Mouse (Mus musculus) thymus, adult 2 months (tissue): ENCODE results near the gene Gpc5.

Experiments used
- CTCF ChIP-seq: fragments of 200-500 bp; IDR thresholded peaks from 2 replicates; pipeline ENCODE4 v1.5.1; 2012; ENCODE audit warnings: mild to moderate bottlenecking, control low read depth, low read length, moderate library complexity, borderline replicate concordance; ENCODE audit not compliant: control insufficient read depth, poor library complexity, insufficient read depth; ENCODE audit errors: extremely low read depth
- POLR2A ChIP-seq: fragments of 200-500 bp; IDR thresholded peaks from 2 replicates; pipeline ENCODE4 v1.6.1; 2012; ENCODE audit warnings: mild to moderate bottlenecking, low read length, control low read depth, moderate library complexity; ENCODE audit not compliant: control insufficient read depth, poor library complexity, insufficient read depth; ENCODE audit errors: extremely low read depth

GRCm38 (mm10) chr14:115546516-115547282 lies 454.7 kb downstream of the Gpc5 start:
- TF ChIP-seq POLR2A (no peak), CTCF (no peak)
